Mouse (Mus musculus) forebrain, embryonic 15.5 days (tissue): ENCODE data around the gene Scfd2. TPM values are rescaled to one million over a fixed set of nuclear protein-coding genes. Genes with fewer than 3 reads are reported as not detected.

Experiments
- ATAC-seq: fragments of 200-750 bp; cut with Nextera tagmentation; replicated peaks from 2 replicates; pipeline ENCODE4 v1.8.0; 2017; ENCODE audit warnings: mild to moderate bottlenecking, moderate TSS enrichment, moderate library complexity
- H3K27ac ChIP-seq: fragments of 300-500 bp; sonication (generic); replicated peaks from 2 replicates; pipeline ENCODE4 v1.5.1; 2015; ENCODE audit warnings: mild to moderate bottlenecking, inconsistent platforms
- H3K27me3 ChIP-seq: fragments of 300-500 bp; sonication (generic); 2 replicates; pipeline ENCODE4 v1.6.1; 2015; ENCODE audit warnings: inconsistent platforms
- H3K36me3 ChIP-seq: fragments of 300-500 bp; sonication (generic); 2 replicates; pipeline ENCODE4 v1.6.1; 2015; ENCODE audit warnings: mild to moderate bottlenecking, inconsistent platforms
- H3K4me1 ChIP-seq: fragments of 300-500 bp; sonication (generic); 2 replicates; pipeline ENCODE4 v1.6.1; 2015; ENCODE audit warnings: inconsistent platforms
- H3K4me2 ChIP-seq: fragments of 300-500 bp; sonication (generic); replicated peaks from 2 replicates; pipeline ENCODE4 v1.6.1; 2015; ENCODE audit warnings: mild to moderate bottlenecking, inconsistent platforms
- H3K4me3 ChIP-seq: fragments of 300-500 bp; sonication (generic); 2 replicates; pipeline ENCODE4 v1.5.1; 2015; ENCODE audit warnings: mild to moderate bottlenecking, inconsistent platforms
- H3K9ac ChIP-seq: fragments of 300-500 bp; sonication (generic); replicated peaks from 2 replicates; pipeline ENCODE4 v1.6.1; 2015; ENCODE audit warnings: mild to moderate bottlenecking, inconsistent platforms
- H3K9me3 ChIP-seq: fragments of 300-500 bp; sonication (generic); 2 replicates; pipeline ENCODE4 v1.6.1; 2016; ENCODE audit warnings: inconsistent platforms
- WGBS: fragments of 180-500 bp; shearing (Covaris S2); methylation state at CpG from one replicate; pipeline ENCODE4 v1.1.7; 2015; ENCODE audit warnings: mixed read lengths; 5-methylcytosine and 5-hydroxymethylcytosine counted together
- polyA plus RNA-seq: library from polyadenylated mRNA; unstranded; fragments of >200 nt; fragmentation: Nextera tagmentation; extraction: Ambion mirVana; gene quantifications from 2 replicates; pipeline ENCODE4 v1.2.1, GENCODE M21; 2015

Scfd2 gene
- polyA plus RNA-seq, 1 experiment from 2014 or later, result 24.7 TPM

DNA sequence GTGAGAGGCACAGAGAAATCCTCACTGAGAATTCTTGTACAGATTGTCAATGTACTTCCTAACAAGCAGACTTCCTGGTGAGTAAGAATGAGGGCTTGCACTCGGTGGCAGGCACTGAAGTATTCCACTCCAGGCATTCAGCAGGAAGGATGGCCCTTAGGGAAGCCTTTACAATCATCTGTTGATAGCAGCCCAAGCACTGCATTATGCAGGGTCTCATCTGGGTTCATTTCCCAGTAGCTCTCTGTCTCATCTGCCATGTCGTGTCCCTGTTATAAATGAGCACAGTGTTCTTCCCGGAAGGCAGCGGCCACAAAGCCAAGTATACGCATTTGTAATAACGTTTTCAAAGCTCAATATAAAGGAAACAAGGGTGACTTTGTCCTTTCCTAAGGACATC lies 48.9 kb downstream of the Scfd2 start:
- Histone ChIP-seq H3K9me3 (no peaks in the 10 kb centered on the region), H3K4me1 (no peaks in the 10 kb centered on the region), H3K9ac (no peak overlapping the region), H3K4me3 (no peak overlapping the region), H3K27me3 (no peaks in the 10 kb centered on the region), H3K27ac (no peak overlapping the region), H3K4me2 (no peak overlapping the region), H3K36me3 (no peaks in the 10 kb centered on the region)
- no peak for ATAC-seq
- 68% methylated on average over 6 of the region's 6 CpGs for WGBS

- no peak overlapping the region for H3K9ac ChIP-seq
- 56% methylated on average over 3 of the region's 3 CpGs for WGBS
- H3K27me3 ChIP-seq, result no peaks in the 10 kb centered on the region
- H3K4me1 ChIP-seq, result no peaks in the 10 kb centered on the region
- no peak overlapping the region for H3K27ac ChIP-seq
- H3K36me3 ChIP-seq, result no peaks in the 10 kb centered on the region
- H3K4me3 ChIP-seq, result no peak overlapping the region
- no peak overlapping the region for H3K4me2 ChIP-seq
- H3K9me3 ChIP-seq, result no peaks in the 10 kb centered on the region
- no peak for ATAC-seq
Measured at GRCm38 (mm10) chr5:74482034-74482433, 49.5 kb downstream of the Scfd2 start.

DNA sequence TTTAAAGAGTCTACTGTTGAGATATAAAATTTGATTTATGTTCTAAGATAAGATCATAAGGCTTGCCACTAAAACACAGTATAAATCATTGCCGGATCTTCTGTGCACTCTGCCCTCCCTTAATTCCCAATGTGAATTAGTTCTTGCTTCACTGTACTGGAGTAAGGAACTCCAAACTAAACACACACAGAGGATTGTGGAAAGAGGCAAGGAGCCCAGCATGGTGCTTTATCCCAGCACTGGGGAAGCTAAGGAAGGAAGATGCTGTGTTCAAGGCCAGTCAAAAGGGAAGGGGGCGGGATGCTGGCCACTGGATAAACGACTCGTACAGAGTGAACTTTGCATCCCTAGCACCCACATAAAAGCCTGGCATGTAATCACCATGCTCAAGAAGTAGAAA lies 51.1 kb downstream of the Scfd2 start:
- Histone ChIP-seq H3K4me1 (no peaks in the 10 kb centered on the region), H3K27ac (no peak overlapping the region), H3K9me3 (no peaks in the 10 kb centered on the region), H3K27me3 (no peaks in the 10 kb centered on the region), H3K36me3 (no peaks in the 10 kb centered on the region), H3K4me2 (no peak overlapping the region), H3K4me3 (no peak overlapping the region), H3K9ac (no peak overlapping the region)
- WGBS, result 72% methylated on average over 4 of the region's 4 CpGs
- no peak for ATAC-seq

GRCm38 (mm10) chr5:74479947-74480346 lies 51.6 kb downstream of the Scfd2 start:
- no peak overlapping the region for H3K4me2 ChIP-seq
- no peaks in the 10 kb centered on the region for H3K9me3 ChIP-seq
- no peak overlapping the region for H3K9ac ChIP-seq
- WGBS, result 85% methylated on average over 4 of the region's 4 CpGs
- H3K4me3 ChIP-seq, result no peak overlapping the region
- no peaks in the 10 kb centered on the region for H3K36me3 ChIP-seq
- no peak overlapping the region for H3K27ac ChIP-seq
- ATAC-seq, result no peak
- no peaks in the 10 kb centered on the region for H3K27me3 ChIP-seq
- H3K4me1 ChIP-seq, result no peaks in the 10 kb centered on the region

DNA sequence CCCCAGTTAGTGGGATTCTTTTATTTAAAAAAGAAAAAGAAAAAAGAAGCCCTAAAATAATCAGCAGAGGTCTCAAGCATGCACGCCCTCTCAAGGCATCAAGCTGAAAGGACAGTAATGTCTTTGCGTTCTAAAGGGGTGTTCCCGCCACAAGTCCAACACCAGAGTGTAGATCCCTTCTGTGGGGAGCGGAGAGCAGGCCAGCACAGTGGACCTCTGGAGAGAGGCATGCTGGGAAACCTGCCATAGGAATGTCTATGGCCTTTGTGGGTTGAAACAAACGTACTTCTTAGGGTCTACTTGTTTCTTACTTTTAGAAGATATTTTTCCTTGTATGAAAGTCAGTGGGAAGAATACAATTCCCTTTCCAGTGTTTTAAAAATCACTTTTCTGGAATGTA lies 52.4 kb downstream of the Scfd2 start:
- no peak overlapping the region for H3K27ac ChIP-seq
- H3K27me3 ChIP-seq, result no peaks in the 10 kb centered on the region
- H3K4me3 ChIP-seq, result no peak overlapping the region
- no peaks in the 10 kb centered on the region for H3K9me3 ChIP-seq
- no peak overlapping the region for H3K9ac ChIP-seq
- no peak overlapping the region for H3K4me2 ChIP-seq
- WGBS, result 78% methylated on average over 5 of the region's 5 CpGs
- H3K4me1 ChIP-seq, result no peaks in the 10 kb centered on the region
- no peaks in the 10 kb centered on the region for H3K36me3 ChIP-seq
- ATAC-seq, result no peak

GRCm38 (mm10) chr5:74476551-74476950 lies 55.0 kb downstream of the Scfd2 start:
- no peaks in the 10 kb centered on the region for H3K36me3 ChIP-seq
- H3K4me1 ChIP-seq, result no peaks in the 10 kb centered on the region
- H3K4me3 ChIP-seq, result no peak overlapping the region
- H3K9me3 ChIP-seq, result no peaks in the 10 kb centered on the region
- 82% methylated on average over 10 of the region's 10 CpGs for WGBS
- ATAC-seq, result no peak
- H3K9ac ChIP-seq, result no peak overlapping the region
- no peak overlapping the region for H3K27ac ChIP-seq
- H3K27me3 ChIP-seq, result no peaks in the 10 kb centered on the region
- H3K4me2 ChIP-seq, result no peak overlapping the region

- Histone ChIP-seq H3K27ac (no peak overlapping the region), H3K27me3 (no peaks in the 10 kb centered on the region), H3K4me3 (no peak overlapping the region), H3K36me3 (no peaks in the 10 kb centered on the region), H3K9me3 (no peaks in the 10 kb centered on the region), H3K9ac (no peak overlapping the region), H3K4me1 (no peaks in the 10 kb centered on the region), H3K4me2 (no peak overlapping the region)
- WGBS, result 85% methylated on average over 11 of the region's 11 CpGs
- no peak for ATAC-seq
Measured at GRCm38 (mm10) chr5:74473117-74473516, 58.4 kb downstream of the Scfd2 start.

DNA sequence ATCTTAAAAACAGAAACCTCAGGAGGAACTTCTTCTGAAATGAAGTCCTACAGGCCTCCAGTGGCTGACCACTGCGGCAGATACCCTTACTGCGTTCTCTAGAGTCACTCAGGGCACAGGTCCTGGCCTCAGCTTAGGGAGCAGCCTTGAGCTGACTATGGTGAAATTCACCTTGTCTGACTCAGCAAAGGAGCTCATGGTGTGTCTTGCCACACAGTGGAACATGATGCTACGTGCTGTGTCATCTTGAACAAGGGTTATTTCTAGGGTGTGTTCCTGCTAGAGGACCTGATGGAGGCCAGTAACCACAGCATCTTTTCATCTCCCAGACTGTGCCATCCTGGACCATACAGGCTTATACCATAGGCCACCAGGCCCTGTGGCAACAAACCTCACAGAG lies 60.7 kb downstream of the Scfd2 start:
- no peak overlapping the region for H3K9ac ChIP-seq
- WGBS, result 95% methylated on average over 3 of the region's 3 CpGs
- no peak for ATAC-seq
- no peaks in the 10 kb centered on the region for H3K27me3 ChIP-seq
- H3K36me3 ChIP-seq, result no peaks in the 10 kb centered on the region
- H3K4me2 ChIP-seq, result no peak overlapping the region
- no peak overlapping the region for H3K27ac ChIP-seq
- no peak overlapping the region for H3K4me3 ChIP-seq
- no peaks in the 10 kb centered on the region for H3K9me3 ChIP-seq
- no peaks in the 10 kb centered on the region for H3K4me1 ChIP-seq

GRCm38 (mm10) chr5:74469620-74470019 lies 61.9 kb downstream of the Scfd2 start:
- no peak overlapping the region for H3K9ac ChIP-seq
- no peak for ATAC-seq
- no peak overlapping the region for H3K27ac ChIP-seq
- H3K27me3 ChIP-seq, result no peaks in the 10 kb centered on the region
- WGBS, result 90% methylated on average over 1 of the region's 1 CpGs
- no peak overlapping the region for H3K4me3 ChIP-seq
- H3K9me3 ChIP-seq, result no peaks in the 10 kb centered on the region
- no peak overlapping the region for H3K4me2 ChIP-seq
- H3K4me1 ChIP-seq, result no peaks in the 10 kb centered on the region
- H3K36me3 ChIP-seq, result no peaks in the 10 kb centered on the region

DNA sequence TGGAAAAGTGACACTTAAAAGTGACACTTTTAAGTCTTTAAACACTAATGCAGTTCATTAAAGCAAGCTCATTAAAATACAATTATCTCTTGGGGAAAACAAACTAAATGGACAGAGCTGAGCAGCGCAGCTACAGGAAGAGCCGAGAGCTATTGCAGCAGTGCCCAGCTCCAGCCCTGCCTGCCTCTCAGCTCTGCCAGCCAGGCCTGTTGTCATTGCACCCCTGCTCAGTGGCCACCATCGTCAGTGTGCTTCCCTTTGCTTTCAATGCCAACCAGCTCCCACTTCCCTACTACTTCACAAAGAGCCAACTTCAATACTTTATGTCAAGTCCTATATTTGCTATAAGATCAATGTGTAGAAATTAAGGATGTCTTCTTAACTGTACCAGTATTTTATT lies 63.8 kb downstream of the Scfd2 start:
- no peaks in the 10 kb centered on the region for H3K9me3 ChIP-seq

GRCm38 (mm10) chr5:74456759-74457158 lies 74.8 kb downstream of the Scfd2 start:
- Histone ChIP-seq H3K27me3 (no peaks in the 10 kb centered on the region), H3K36me3 (no peaks in the 10 kb centered on the region), H3K4me2 (no peak overlapping the region), H3K9me3 (no peaks in the 10 kb centered on the region), H3K9ac (no peak overlapping the region), H3K27ac (no peak overlapping the region), H3K4me3 (no peak overlapping the region), H3K4me1 (no peaks in the 10 kb centered on the region)
- no peak for ATAC-seq
- WGBS, result 95% methylated on average over 2 of the region's 2 CpGs

More for the DNA sequence above, 63.8 kb downstream of the Scfd2 start:
- Histone ChIP-seq H3K4me2 (no peak overlapping the region), H3K36me3 (no peaks in the 10 kb centered on the region), H3K27me3 (no peaks in the 10 kb centered on the region), H3K27ac (no peak overlapping the region), H3K4me1 (no peaks in the 10 kb centered on the region), H3K9ac (no peak overlapping the region), H3K4me3 (no peak overlapping the region)
- no peak for ATAC-seq
- 65% methylated on average over 3 of the region's 3 CpGs for WGBS

- Histone ChIP-seq H3K4me1 (peaks cover 3% of the 10 kb centered on the region; the same call in 1 of the 2 replicates), H3K4me3 (no peak overlapping the region), H3K27ac (no peak overlapping the region), H3K4me2 (no peak overlapping the region), H3K27me3 (no peaks in the 10 kb centered on the region), H3K9me3 (no peaks in the 10 kb centered on the region), H3K36me3 (no peaks in the 10 kb centered on the region), H3K9ac (no peak overlapping the region)
- WGBS, result 88% methylated on average over 6 of the region's 6 CpGs
- ATAC-seq, result no peak
Measured at GRCm38 (mm10) chr5:74455510-74456269, 75.9 kb downstream of the Scfd2 start.

- Histone ChIP-seq H3K4me2 (no peak overlapping the region), H3K27me3 (no peaks in the 10 kb centered on the region), H3K4me3 (no peak overlapping the region), H3K9ac (no peak overlapping the region), H3K9me3 (no peaks in the 10 kb centered on the region), H3K36me3 (no peaks in the 10 kb centered on the region), H3K27ac (no peak overlapping the region), H3K4me1 (peaks cover 5% of the 10 kb centered on the region; the same call in 1 of the 2 replicates)
- WGBS, result 83% methylated on average over 9 of the region's 9 CpGs
- ATAC-seq, result no peak
Measured at GRCm38 (mm10) chr5:74455094-74455493, 76.5 kb downstream of the Scfd2 start.
